Mouse (Mus musculus): ENCODE measurements at regions not wholly inside any gene's neighbourhood (a gene's known extent, or its start where the extent isn't known, plus 50 kb on each side); places are given as distances from the start of the nearest gene placed in this dataset.

GRCm38 (mm10) chr8:18246299-18246698 is 731.8 kb downstream of the Defb40 start:
- H3K27ac ChIP-seq (replicated peaks), result no peak overlapping the region
- no peak overlapping the region for H3K4me3 ChIP-seq (ENCODE audit: low read depth, low read length)
- H3K36me3 ChIP-seq (ENCODE audit: control insufficient read depth, insufficient read depth, low read length), result no peaks in the 10 kb centered on the region
- DNase-seq (ENCODE audit: low spot score) (no peak), ATAC-seq (ENCODE audit: low FRiP score, low TSS enrichment) (no peak)
- H3K4me2 ChIP-seq (replicated peaks; ENCODE audit: low read depth), result no peak overlapping the region
- no peak overlapping the region for H3K9ac ChIP-seq (ENCODE audit: low read length)
- H3K4me1 ChIP-seq (replicated peaks; ENCODE audit: control insufficient read depth, insufficient read depth), result no peaks in the 10 kb centered on the region
- WGBS, result 85% methylated on average over 12 of the region's 12 CpGs
- no peaks in the 10 kb centered on the region for H3K9me3 ChIP-seq (ENCODE audit: control insufficient read depth, low read length)
- H3K27me3 ChIP-seq (ENCODE audit: control insufficient read depth, insufficient read depth, low read length), result no peaks in the 10 kb centered on the region
- TF ChIP-seq CTCF (IDR thresholded peaks at IDR 0.05; ENCODE audit: low read depth), result no peak

DNA sequence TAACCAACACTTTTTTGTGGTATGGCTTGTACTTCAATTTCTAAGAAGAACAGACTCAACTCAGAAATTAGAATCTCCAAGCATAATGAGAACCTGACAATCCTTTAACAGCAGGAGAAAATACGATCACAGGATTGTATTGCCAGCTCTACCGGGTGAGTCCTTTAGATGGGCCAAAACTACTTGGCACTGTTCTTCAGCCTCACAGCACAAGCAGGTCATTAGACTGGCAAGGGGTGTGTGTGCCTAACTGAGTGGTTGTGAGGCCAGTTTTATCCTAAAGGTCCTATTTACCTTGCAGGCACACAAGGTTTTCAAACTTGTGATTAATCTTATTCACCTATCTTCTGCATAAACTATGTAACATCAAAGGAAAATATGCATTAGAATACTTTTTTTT is 760.5 kb downstream of the Defb40 start:
- no peaks in the 10 kb centered on the region for H3K9me3 ChIP-seq (ENCODE audit: control insufficient read depth, low read length)
- H3K27ac ChIP-seq (replicated peaks), result no peak overlapping the region
- H3K4me1 ChIP-seq (replicated peaks; ENCODE audit: control insufficient read depth, insufficient read depth), result no peaks in the 10 kb centered on the region
- no peak for ATAC-seq (ENCODE audit: low FRiP score, low TSS enrichment)
- H3K36me3 ChIP-seq (ENCODE audit: control insufficient read depth, insufficient read depth, low read length), result no peaks in the 10 kb centered on the region
- H3K27me3 ChIP-seq (ENCODE audit: control insufficient read depth, insufficient read depth, low read length), result no peaks in the 10 kb centered on the region
- no peak for DNase-seq (ENCODE audit: low spot score)
- WGBS, result 78% methylated on average over 2 of the region's 2 CpGs
- no peak overlapping the region for H3K9ac ChIP-seq (ENCODE audit: low read length)
- H3K4me2 ChIP-seq (replicated peaks; ENCODE audit: low read depth), result no peak overlapping the region
- H3K4me3 ChIP-seq (ENCODE audit: low read depth, low read length), result no peak overlapping the region
- TF ChIP-seq EP300 (optimal IDR thresholded peaks at IDR 0.05) (no peak), CTCF (IDR thresholded peaks at IDR 0.05; ENCODE audit: low read depth) (no peak)

- WGBS, result 69% methylated on average over 7 of the region's 7 CpGs
- H3K9me3 ChIP-seq (ENCODE audit: control insufficient read depth, low read length), result no peaks in the 10 kb centered on the region
- no peak overlapping the region for H3K27ac ChIP-seq (replicated peaks)
- H3K36me3 ChIP-seq (ENCODE audit: control insufficient read depth, insufficient read depth, low read length), result no peaks in the 10 kb centered on the region
- ATAC-seq (ENCODE audit: low FRiP score, low TSS enrichment) (no peak), DNase-seq (ENCODE audit: low spot score) (no peak)
- no peak overlapping the region for H3K9ac ChIP-seq (ENCODE audit: low read length)
- H3K4me2 ChIP-seq (replicated peaks; ENCODE audit: low read depth), result no peak overlapping the region
- TF ChIP-seq EP300 (optimal IDR thresholded peaks at IDR 0.05) (no peak), CTCF (IDR thresholded peaks at IDR 0.05; ENCODE audit: low read depth) (no peak)
- H3K4me3 ChIP-seq (ENCODE audit: low read depth, low read length), result no peak overlapping the region
- no peaks in the 10 kb centered on the region for H3K4me1 ChIP-seq (replicated peaks; ENCODE audit: control insufficient read depth, insufficient read depth)
- H3K27me3 ChIP-seq (ENCODE audit: control insufficient read depth, insufficient read depth, low read length), result no peaks in the 10 kb centered on the region
Measured at GRCm38 (mm10) chr8:18217192-18217591, 760.9 kb downstream of the Defb40 start.

- no peak for DNase-seq (ENCODE audit: low spot score)
- Histone ChIP-seq H3K27me3 (ENCODE audit: control insufficient read depth, insufficient read depth, low read length) (no peaks in the 10 kb centered on the region), H3K4me1 (replicated peaks; ENCODE audit: control insufficient read depth, insufficient read depth) (no peaks in the 10 kb centered on the region), H3K36me3 (ENCODE audit: control insufficient read depth, insufficient read depth, low read length) (no peaks in the 10 kb centered on the region), H3K9ac (ENCODE audit: low read length) (no peak overlapping the region), H3K4me3 (ENCODE audit: low read depth, low read length) (no peak overlapping the region), H3K9me3 (ENCODE audit: control insufficient read depth, low read length) (no peaks in the 10 kb centered on the region), H3K27ac (replicated peaks) (no peak overlapping the region), H3K4me2 (replicated peaks; ENCODE audit: low read depth) (no peak overlapping the region)
- no peak for ATAC-seq (ENCODE audit: low FRiP score, low TSS enrichment)
- WGBS, result 57% methylated on average over 1 of the region's 1 CpGs
- TF ChIP-seq EP300 (optimal IDR thresholded peaks at IDR 0.05), result no peak
- TF ChIP-seq CTCF (IDR thresholded peaks at IDR 0.05; ENCODE audit: low read depth), result no peak
Measured at GRCm38 (mm10) chr8:18216516-18216915, 761.5 kb downstream of the Defb40 start.

DNA sequence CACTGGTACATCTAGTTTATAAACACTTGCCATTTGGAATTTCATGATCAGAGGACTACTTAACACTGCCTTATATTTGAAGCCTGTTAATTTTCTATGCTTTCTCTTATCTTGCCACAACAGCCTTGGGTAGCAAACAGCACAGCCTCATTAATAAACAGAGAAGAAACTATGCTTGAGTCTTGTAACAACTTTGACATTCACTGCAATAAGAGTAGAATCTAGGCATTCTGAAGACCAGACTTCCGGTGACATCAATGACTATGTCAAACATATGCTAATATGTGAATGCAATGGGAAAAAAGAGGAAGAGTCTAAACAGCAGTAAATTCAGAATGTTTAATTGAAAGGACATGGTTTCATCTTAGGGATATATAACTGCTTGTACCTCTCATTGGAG is 768.0 kb downstream of the Defb40 start:
- no peak overlapping the region for H3K4me2 ChIP-seq (replicated peaks; ENCODE audit: low read depth)
- H3K27me3 ChIP-seq (ENCODE audit: control insufficient read depth, insufficient read depth, low read length), result no peaks in the 10 kb centered on the region
- H3K9ac ChIP-seq (ENCODE audit: low read length), result no peak overlapping the region
- no peak overlapping the region for H3K4me3 ChIP-seq (ENCODE audit: low read depth, low read length)
- H3K36me3 ChIP-seq (ENCODE audit: control insufficient read depth, insufficient read depth, low read length), result no peaks in the 10 kb centered on the region
- H3K9me3 ChIP-seq (ENCODE audit: control insufficient read depth, low read length), result no peaks in the 10 kb centered on the region
- H3K27ac ChIP-seq (replicated peaks), result no peak overlapping the region
- no peak for DNase-seq (ENCODE audit: low spot score)
- no peak for ATAC-seq (ENCODE audit: low FRiP score, low TSS enrichment)
- no peak for TF ChIP-seq EP300 (optimal IDR thresholded peaks at IDR 0.05)
- no peaks in the 10 kb centered on the region for H3K4me1 ChIP-seq (replicated peaks; ENCODE audit: control insufficient read depth, insufficient read depth)
- WGBS, result 88% methylated on average over 1 of the region's 1 CpGs

DNA sequence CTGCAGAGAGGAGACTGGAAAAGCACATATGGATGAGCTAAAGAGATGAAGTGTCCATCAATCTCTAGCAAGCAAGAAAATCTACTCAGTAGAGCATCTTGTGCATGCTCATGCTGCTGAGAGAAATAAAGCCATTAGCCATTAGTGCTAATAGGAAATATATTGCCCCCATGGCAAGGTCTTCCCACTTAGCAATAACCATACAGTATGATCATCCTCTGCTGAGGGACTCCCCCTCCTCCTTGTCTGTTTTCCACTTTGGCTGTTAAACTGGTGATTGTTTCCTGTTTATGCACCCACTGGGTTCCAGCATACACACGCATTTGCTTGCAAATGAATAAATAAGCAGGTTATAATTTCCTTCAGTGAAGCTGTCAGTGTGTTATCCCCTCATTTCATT is 769.4 kb downstream of the Defb40 start:
- no peak overlapping the region for H3K4me3 ChIP-seq (ENCODE audit: low read depth, low read length)
- H3K27ac ChIP-seq (replicated peaks), result no peak overlapping the region
- no peak for DNase-seq (ENCODE audit: low spot score)
- H3K36me3 ChIP-seq (ENCODE audit: control insufficient read depth, insufficient read depth, low read length), result no peaks in the 10 kb centered on the region
- TF ChIP-seq CTCF (IDR thresholded peaks at IDR 0.05; ENCODE audit: low read depth) (no peak), EP300 (optimal IDR thresholded peaks at IDR 0.05) (no peak)
- no peak overlapping the region for H3K9ac ChIP-seq (ENCODE audit: low read length)
- WGBS, result 54% methylated on average over 1 of the region's 1 CpGs
- no peaks in the 10 kb centered on the region for H3K27me3 ChIP-seq (ENCODE audit: control insufficient read depth, insufficient read depth, low read length)
- no peak for ATAC-seq (ENCODE audit: low FRiP score, low TSS enrichment)
- no peak overlapping the region for H3K4me2 ChIP-seq (replicated peaks; ENCODE audit: low read depth)
- no peaks in the 10 kb centered on the region for H3K9me3 ChIP-seq (ENCODE audit: control insufficient read depth, low read length)
- H3K4me1 ChIP-seq (replicated peaks; ENCODE audit: control insufficient read depth, insufficient read depth), result no peaks in the 10 kb centered on the region

Measured in stomach, postnatal 0 days (tissue).